Mouse (Mus musculus): ENCODE results near the gene B3gntl1. TPM values are rescaled to one million over a fixed set of nuclear protein-coding genes. Genes with fewer than 3 reads are reported as not detected.

The B3gntl1 gene
- total and polyA plus RNA-seq, 2 experiments = 2.4 to 2.7 TPM

DNA sequence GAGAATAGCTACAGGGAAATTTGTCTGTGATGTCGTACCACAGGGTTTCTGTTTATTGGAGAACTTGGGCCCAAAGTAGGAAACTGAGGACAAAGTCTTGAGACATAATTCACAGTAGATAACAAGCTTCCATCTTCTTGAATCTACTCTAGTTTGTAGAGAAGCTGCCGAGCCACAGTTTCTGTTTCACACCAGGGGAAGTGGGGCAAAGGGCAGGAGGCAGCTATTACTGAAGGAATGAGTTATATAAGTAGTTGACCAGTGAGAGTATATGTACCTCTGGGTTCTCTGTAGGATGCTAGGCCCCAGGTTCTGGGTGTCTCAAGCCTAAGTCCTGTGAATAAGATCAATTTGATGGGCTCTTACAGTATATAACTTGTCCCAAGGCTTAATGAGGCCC is 40.6 kb upstream of the B3gntl1 start:
- DNase-seq (ENCODE audit: extremely low read depth, low read depth, low spot score) = no peak
- Histone ChIP-seq H3K79me2 (ENCODE audit: control insufficient read depth, insufficient read depth, low read length) (no peaks in the 10 kb centered on the region), H3K27me3 (ENCODE audit: control insufficient read depth, insufficient read depth, low read length) (no peaks in the 10 kb centered on the region), H3K36me3 (ENCODE audit: control insufficient read depth, insufficient read depth, low read length) (peaks cover 19% of the 10 kb centered on the region), H3K9ac (ENCODE audit: low read depth, low read length) (no peak overlapping the region), H3K4me3 (ENCODE audit: insufficient read depth, low read depth, low read length) (no peak overlapping the region), H3K4me1 (ENCODE audit: control insufficient read depth, insufficient read depth, low read length) (peaks cover 2% of the 10 kb centered on the region; the same call in 1 of the 2 replicates), H3K27ac (replicated peaks; ENCODE audit: insufficient read depth, low read depth, low read length) (no peak overlapping the region)
- TF ChIP-seq CTCF (IDR thresholded peaks at IDR 0.05; ENCODE audit: low read depth, low read length) (no peak), POLR2A (IDR thresholded peaks at IDR 0.05; ENCODE audit: extremely low read depth, insufficient read depth, low read length) (no peak)
- 65% methylated on average over 2 of the region's 2 CpGs for WGBS

DNA sequence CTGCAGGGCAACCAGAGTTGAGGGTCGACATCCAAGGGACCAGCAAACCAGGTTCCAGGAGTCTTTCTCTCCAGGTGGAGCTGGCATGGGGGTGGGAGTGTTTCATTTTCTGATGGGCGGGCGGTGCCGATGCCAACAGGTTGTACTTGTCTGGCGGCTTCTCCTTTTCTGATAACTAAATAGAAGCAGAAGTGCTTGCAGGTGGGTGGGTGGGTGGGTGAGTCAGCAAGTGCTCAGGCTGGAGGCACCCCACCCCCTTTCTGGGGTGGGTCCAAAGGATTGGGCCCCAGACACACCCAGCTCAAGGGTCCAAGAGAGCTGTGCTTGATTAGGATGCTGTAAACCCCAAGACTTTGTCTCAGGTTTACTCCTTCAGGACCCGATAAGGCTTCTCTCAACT is 40.0 kb upstream of the B3gntl1 start:
- no peak for TF ChIP-seq CTCF (IDR thresholded peaks at IDR 0.05; ENCODE audit: low read depth, low read length)
- no peak for TF ChIP-seq POLR2A (IDR thresholded peaks at IDR 0.05; ENCODE audit: extremely low read depth, insufficient read depth, low read length)
- no peak overlapping the region for H3K27ac ChIP-seq (replicated peaks; ENCODE audit: insufficient read depth, low read depth, low read length)
- no peaks in the 10 kb centered on the region for H3K27me3 ChIP-seq (ENCODE audit: control insufficient read depth, insufficient read depth, low read length)
- no peaks in the 10 kb centered on the region for H3K79me2 ChIP-seq (ENCODE audit: control insufficient read depth, insufficient read depth, low read length)
- H3K36me3 ChIP-seq (ENCODE audit: control insufficient read depth, insufficient read depth, low read length) = peaks cover 21% of the 10 kb centered on the region
- no peak overlapping the region for H3K9ac ChIP-seq (ENCODE audit: low read depth, low read length)
- no peak for DNase-seq (ENCODE audit: extremely low read depth, low read depth, low spot score)
- WGBS = 97% methylated on average over 6 of the region's 6 CpGs
- no peak overlapping the region for H3K4me3 ChIP-seq (ENCODE audit: insufficient read depth, low read depth, low read length)
- H3K4me1 ChIP-seq (ENCODE audit: control insufficient read depth, insufficient read depth, low read length) = peaks cover 2% of the 10 kb centered on the region; the same call in 1 of the 2 replicates

DNA sequence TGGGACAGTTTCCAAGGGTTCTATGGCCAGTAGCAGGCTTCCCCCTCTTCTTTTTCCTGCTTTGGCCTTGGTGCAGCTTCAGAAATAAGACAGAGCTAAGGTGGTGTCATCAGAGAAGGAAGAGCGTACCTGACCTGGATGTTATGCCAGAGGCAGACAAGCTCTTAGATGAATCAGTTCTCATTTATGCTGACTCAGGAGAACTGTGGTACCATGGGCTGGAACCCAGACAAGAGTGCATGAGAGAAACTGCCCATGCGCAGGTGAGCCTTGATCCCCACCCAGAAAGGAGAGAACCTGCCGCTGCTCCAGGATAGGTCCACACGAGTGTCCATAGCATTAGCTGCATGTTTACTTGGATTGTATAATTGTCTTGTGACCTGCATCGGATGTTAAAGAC is 37.3 kb upstream of the B3gntl1 start:
- 95% methylated on average over 5 of the region's 5 CpGs for WGBS
- H3K27ac ChIP-seq (replicated peaks; ENCODE audit: insufficient read depth, low read depth, low read length) = no peak overlapping the region

GRCm38 (mm10) chr11:121709278-121709677 is 36.3 kb upstream of the B3gntl1 start:
- H3K79me2 ChIP-seq (ENCODE audit: control insufficient read depth, insufficient read depth, low read length) = peaks cover 5% of the 10 kb centered on the region; the same call in 1 of the 2 replicates
- DNase-seq (ENCODE audit: extremely low read depth, low read depth, low spot score) = no peak
- no peak overlapping the region for H3K4me3 ChIP-seq (ENCODE audit: insufficient read depth, low read depth, low read length)
- no peak overlapping the region for H3K9ac ChIP-seq (ENCODE audit: low read depth, low read length)
- WGBS = 79% methylated on average over 4 of the region's 4 CpGs
- 0 out of 2 replicates have a peak, but pooled peaks cover 7% of the 10 kb centered on the region for H3K36me3 ChIP-seq (ENCODE audit: control insufficient read depth, insufficient read depth, low read length)
- no peaks in the 10 kb centered on the region for H3K27me3 ChIP-seq (ENCODE audit: control insufficient read depth, insufficient read depth, low read length)
- TF ChIP-seq POLR2A (IDR thresholded peaks at IDR 0.05; ENCODE audit: extremely low read depth, insufficient read depth, low read length) (no peak), CTCF (IDR thresholded peaks at IDR 0.05; ENCODE audit: low read depth, low read length) (no peak)
- no peak overlapping the region for H3K27ac ChIP-seq (replicated peaks; ENCODE audit: insufficient read depth, low read depth, low read length)
- H3K4me1 ChIP-seq (ENCODE audit: control insufficient read depth, insufficient read depth, low read length) = peaks cover 2% of the 10 kb centered on the region; the same call in 1 of the 2 replicates

More for the DNA sequence above, 37.3 kb upstream of the B3gntl1 start:
- peaks cover 2% of the 10 kb centered on the region; the same call in 1 of the 2 replicates for H3K4me1 ChIP-seq (ENCODE audit: control insufficient read depth, insufficient read depth, low read length)
- H3K27me3 ChIP-seq (ENCODE audit: control insufficient read depth, insufficient read depth, low read length) = no peaks in the 10 kb centered on the region
- no peak for DNase-seq (ENCODE audit: extremely low read depth, low read depth, low spot score)
- H3K79me2 ChIP-seq (ENCODE audit: control insufficient read depth, insufficient read depth, low read length) = 0 out of 2 replicates have a peak, but pooled peaks cover 5% of the 10 kb centered on the region
- TF ChIP-seq POLR2A (IDR thresholded peaks at IDR 0.05; ENCODE audit: extremely low read depth, insufficient read depth, low read length) (no peak), CTCF (IDR thresholded peaks at IDR 0.05; ENCODE audit: low read depth, low read length) (no peak)
- H3K4me3 ChIP-seq (ENCODE audit: insufficient read depth, low read depth, low read length) = no peak overlapping the region
- H3K9ac ChIP-seq (ENCODE audit: low read depth, low read length) = no peak overlapping the region
- H3K36me3 ChIP-seq (ENCODE audit: control insufficient read depth, insufficient read depth, low read length) = peaks cover 12% of the 10 kb centered on the region

GRCm38 (mm10) chr11:121706521-121707005 is 33.6 kb upstream of the B3gntl1 start:
- H3K36me3 ChIP-seq (ENCODE audit: control insufficient read depth, insufficient read depth, low read length) = 0 out of 2 replicates have a peak, but pooled peaks cover 7% of the 10 kb centered on the region
- 61% methylated on average over 7 of the region's 7 CpGs for WGBS
- peaks cover 6% of the 10 kb centered on the region for H3K4me1 ChIP-seq (ENCODE audit: control insufficient read depth, insufficient read depth, low read length)
- no peak overlapping the region for H3K9ac ChIP-seq (ENCODE audit: low read depth, low read length)
- TF ChIP-seq POLR2A (IDR thresholded peaks at IDR 0.05; ENCODE audit: extremely low read depth, insufficient read depth, low read length) = no peak
- no peak for TF ChIP-seq CTCF (IDR thresholded peaks at IDR 0.05; ENCODE audit: low read depth, low read length)
- H3K27me3 ChIP-seq (ENCODE audit: control insufficient read depth, insufficient read depth, low read length) = no peaks in the 10 kb centered on the region
- no peak for DNase-seq (ENCODE audit: extremely low read depth, low read depth, low spot score)
- no peak overlapping the region for H3K4me3 ChIP-seq (ENCODE audit: insufficient read depth, low read depth, low read length)
- no peak overlapping the region for H3K27ac ChIP-seq (replicated peaks; ENCODE audit: insufficient read depth, low read depth, low read length)
- H3K79me2 ChIP-seq (ENCODE audit: control insufficient read depth, insufficient read depth, low read length) = peaks cover 5% of the 10 kb centered on the region; the same call in 1 of the 2 replicates

- 0 out of 2 replicates have a peak, but pooled peaks cover 4% of the 10 kb centered on the region for H3K36me3 ChIP-seq (ENCODE audit: control insufficient read depth, insufficient read depth, low read length)
- 45% methylated on average over 16 of the region's 16 CpGs for WGBS
- H3K79me2 ChIP-seq (ENCODE audit: control insufficient read depth, insufficient read depth, low read length) = peaks cover 5% of the 10 kb centered on the region; the same call in 1 of the 2 replicates
- H3K4me1 ChIP-seq (ENCODE audit: control insufficient read depth, insufficient read depth, low read length) = peaks cover 6% of the 10 kb centered on the region
- TF ChIP-seq CTCF (IDR thresholded peaks at IDR 0.05; ENCODE audit: low read depth, low read length) = no peak
- TF ChIP-seq POLR2A (IDR thresholded peaks at IDR 0.05; ENCODE audit: extremely low read depth, insufficient read depth, low read length) = no peak
- H3K9ac ChIP-seq (ENCODE audit: low read depth, low read length) = peak overlapping the region; percentile 86
- no peak for DNase-seq (ENCODE audit: extremely low read depth, low read depth, low spot score)
- no peaks in the 10 kb centered on the region for H3K27me3 ChIP-seq (ENCODE audit: control insufficient read depth, insufficient read depth, low read length)
- H3K27ac ChIP-seq (replicated peaks; ENCODE audit: insufficient read depth, low read depth, low read length) = no peak overlapping the region
- peak overlapping the region; percentile 81 for H3K4me3 ChIP-seq (ENCODE audit: insufficient read depth, low read depth, low read length)
Measured at GRCm38 (mm10) chr11:121703619-121704215, 30.8 kb upstream of the B3gntl1 start.
